Mouse (Mus musculus) liver, embryonic 12.5 days (tissue): ENCODE data around the gene Vamp1. TPM values are rescaled to one million over a fixed set of nuclear protein-coding genes. Genes with fewer than 3 reads are reported as not detected.

ENCODE experiments used
- microRNA-seq: library from miRNA; unstranded; fragments of <30 nt; microRNA quantifications from one replicate; pipeline ENCODE4, GENCODE M21; 2017
- polyA plus RNA-seq: library from polyadenylated mRNA; unstranded; fragments of >200 nt; fragmentation: Nextera tagmentation; extraction: Ambion mirVana; gene quantifications from 2 replicates; pipeline ENCODE4 v1.2.1, GENCODE M21; 2016

Vamp1 gene
- polyA plus RNA-seq, 1 experiment from 2014 or later, result 2.3 TPM

Small RNA genes lying within 50 kb of the gene (microRNA-seq; reads per million reads assigned to microRNA genes)
- gene Mir3098 (2.8 reads per million), gene Mir8113 (not detected)

Other genes starting within 250 kb of the Vamp1 start
- 0.11 TPM in 1 of 2 replicates, not detected in the other for gene Pianp, start 218.9 kb upstream of the Vamp1 start, polyA plus RNA-seq
- 6.6 and 7.2 TPM in 2 replicates for gene Zfp384, start 206.4 kb upstream of the Vamp1 start, polyA plus RNA-seq
- gene Ing4, start 175.8 kb upstream of the Vamp1 start, polyA plus RNA-seq, result 34.4 and 34.6 TPM in 2 replicates
- 2.8 and 3.7 TPM in 2 replicates for gene Acrbp, start 165.9 kb upstream of the Vamp1 start, polyA plus RNA-seq
- gene Lpar5, start 147.6 kb upstream of the Vamp1 start, polyA plus RNA-seq, result 1.9 and 2.2 TPM in 2 replicates
- 38.3 and 40.5 TPM in 2 replicates for gene Chd4, start 119.6 kb upstream of the Vamp1 start, polyA plus RNA-seq
- gene Nop2, start 83.6 kb upstream of the Vamp1 start, polyA plus RNA-seq, result 83.1 and 85.3 TPM in 2 replicates
- gene Iffo1, start 70.3 kb upstream of the Vamp1 start, polyA plus RNA-seq, result 6.6 and 7.3 TPM in 2 replicates
- gene Gapdh, start 49.1 kb upstream of the Vamp1 start, polyA plus RNA-seq, result 1,499 and 1,575 TPM in 2 replicates
- 132 and 138 TPM in 2 replicates for gene Ncapd2, start 23.9 kb upstream of the Vamp1 start, polyA plus RNA-seq
- 211 and 222 TPM in 2 replicates for gene Mrpl51, start 23.8 kb upstream of the Vamp1 start, polyA plus RNA-seq
- 3.8 and 4.0 TPM in 2 replicates for gene Tapbpl, start 16.3 kb downstream of the Vamp1 start, polyA plus RNA-seq
- gene Cd27, start 21.5 kb downstream of the Vamp1 start, polyA plus RNA-seq, result 2.6 and 3.2 TPM in 2 replicates
- gene Tuba3a, start 70.5 kb downstream of the Vamp1 start, polyA plus RNA-seq, result not detected in 2 replicates
- 19.2 and 22.9 TPM in 2 replicates for gene Ltbr, start 98.3 kb downstream of the Vamp1 start, polyA plus RNA-seq
- 0.23 and 0.50 TPM in 2 replicates for gene Scnn1a, start 105.1 kb downstream of the Vamp1 start, polyA plus RNA-seq
- gene Tnfrsf1a, start 133.8 kb downstream of the Vamp1 start, polyA plus RNA-seq, result 23.0 and 23.4 TPM in 2 replicates
- gene Plekhg6, start 165.2 kb downstream of the Vamp1 start, polyA plus RNA-seq, result 0.37 and 0.39 TPM in 2 replicates